Mouse (Mus musculus) stomach, embryonic 16.5 days (tissue): ENCODE measurements around the gene AI854703. TPM values are rescaled to one million over a fixed set of nuclear protein-coding genes. Genes with fewer than 3 reads are reported as not detected.

Source experiments
- ATAC-seq: fragments of 200-750 bp; cut with Nextera tagmentation; 2 replicates; pipeline ENCODE4 v1.8.0; 2017; ENCODE audit warnings: moderate number of reproducible peaks, moderate TSS enrichment; ENCODE audit not compliant: insufficient read depth, low FRiP score
- H3K27ac ChIP-seq: fragments of 300-500 bp; sonication (generic); 2 replicates; pipeline ENCODE4 v1.5.1; 2014; ENCODE audit warnings: low read length
- H3K27me3 ChIP-seq: fragments of 300-500 bp; sonication (generic); 2 replicates; pipeline ENCODE4 v1.6.1; 2014; ENCODE audit warnings: low read length, control low read depth, mixed read lengths; ENCODE audit not compliant: control insufficient read depth, insufficient read depth
- H3K36me3 ChIP-seq: fragments of 300-500 bp; sonication (generic); 2 replicates; pipeline ENCODE4 v1.6.1; 2014; ENCODE audit warnings: low read length; ENCODE audit not compliant: control insufficient read depth, insufficient read depth
- H3K4me1 ChIP-seq: fragments of 300-500 bp; sonication (generic); 2 replicates; pipeline ENCODE4 v1.6.1; 2014; ENCODE audit warnings: low read length, control low read depth, mixed read lengths; ENCODE audit not compliant: control insufficient read depth, insufficient read depth
- H3K4me2 ChIP-seq: fragments of 300-500 bp; sonication (generic); 2 replicates; pipeline ENCODE4 v1.6.1; 2014; ENCODE audit warnings: low read depth, low read length, mixed read lengths
- H3K4me3 ChIP-seq: fragments of 300-500 bp; sonication (generic); replicated peaks from 2 replicates; pipeline ENCODE4 v1.5.1; 2014; ENCODE audit warnings: mild to moderate bottlenecking, low read length
- H3K9ac ChIP-seq: fragments of 300-500 bp; sonication (generic); 2 replicates; pipeline ENCODE4 v1.6.1; 2014; ENCODE audit warnings: low read length
- H3K9me3 ChIP-seq: fragments of 300-500 bp; sonication (generic); replicated peaks from 2 replicates; pipeline ENCODE4 v1.6.1; 2016; ENCODE audit warnings: low read length, control low read depth; ENCODE audit not compliant: control insufficient read depth
- WGBS: fragments of 180-500 bp; shearing (Covaris S2); extraction: QIAGEN DNeasy Blood & Tissue Kit; methylation state at CpG from one replicate; pipeline ENCODE4 v1.1.7; 2014; 5-methylcytosine and 5-hydroxymethylcytosine counted together
- polyA plus RNA-seq: library from polyadenylated mRNA; unstranded; fragments of >200 nt; fragmentation: Nextera tagmentation; extraction: Ambion mirVana; gene quantifications from 2 replicates; pipeline ENCODE4 v1.2.1, GENCODE M21; 2015

Gene AI854703
- polyA plus RNA-seq, 1 experiment from 2014 or later: 1.1 TPM

DNA sequence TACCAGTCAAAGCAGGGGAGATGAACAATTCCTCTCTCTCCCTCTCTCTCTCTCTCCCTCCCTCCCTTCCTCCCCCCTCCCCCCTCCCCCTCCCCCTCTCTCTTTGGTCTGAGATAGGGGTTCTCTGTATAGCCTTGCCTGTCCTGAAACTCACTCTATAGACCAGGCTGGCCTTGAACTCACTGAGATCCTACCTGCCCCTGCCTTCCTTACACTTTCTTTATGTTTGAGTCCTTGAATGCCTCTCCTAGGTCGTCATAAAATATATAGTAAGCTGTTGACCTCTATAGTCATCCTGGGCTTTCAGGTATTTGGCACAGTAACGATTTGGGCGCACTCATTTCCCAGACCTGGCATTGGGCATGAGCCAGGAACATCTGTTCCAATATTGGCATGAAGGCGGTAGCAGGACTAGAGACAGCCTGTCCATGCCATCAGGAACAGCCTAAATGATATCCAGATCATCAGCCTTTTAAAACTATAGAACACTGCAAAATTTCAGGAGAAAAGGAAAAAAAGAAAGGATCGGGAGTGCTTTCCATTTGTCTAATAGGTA lies 50.4 kb downstream of the AI854703 start:
- Histone ChIP-seq H3K4me2 (no peak overlapping the region), H3K9me3 (no peaks in the 10 kb centered on the region), H3K4me3 (no peak overlapping the region), H3K36me3 (no peaks in the 10 kb centered on the region), H3K4me1 (no peaks in the 10 kb centered on the region; the same call in 1 of the 2 replicates), H3K27me3 (no peaks in the 10 kb centered on the region), H3K9ac (no peak overlapping the region), H3K27ac (no peak overlapping the region)
- 84% methylated on average over 5 of the region's 5 CpGs for WGBS
- ATAC-seq: no peak

- H3K4me3 ChIP-seq: no peak overlapping the region
- H3K4me1 ChIP-seq: no peaks in the 10 kb centered on the region; the same call in 1 of the 2 replicates
- H3K9me3 ChIP-seq: no peaks in the 10 kb centered on the region
- ATAC-seq: no peak
- H3K4me2 ChIP-seq: no peak overlapping the region
- H3K36me3 ChIP-seq: no peaks in the 10 kb centered on the region
- no peak overlapping the region for H3K9ac ChIP-seq
- no peak overlapping the region for H3K27ac ChIP-seq
- WGBS: 94% methylated on average over 17 of the region's 17 CpGs
- H3K27me3 ChIP-seq: no peaks in the 10 kb centered on the region
Observed at GRCm38 (mm10) chr6:48677492-48678345, 51.2 kb downstream of the AI854703 start.

DNA sequence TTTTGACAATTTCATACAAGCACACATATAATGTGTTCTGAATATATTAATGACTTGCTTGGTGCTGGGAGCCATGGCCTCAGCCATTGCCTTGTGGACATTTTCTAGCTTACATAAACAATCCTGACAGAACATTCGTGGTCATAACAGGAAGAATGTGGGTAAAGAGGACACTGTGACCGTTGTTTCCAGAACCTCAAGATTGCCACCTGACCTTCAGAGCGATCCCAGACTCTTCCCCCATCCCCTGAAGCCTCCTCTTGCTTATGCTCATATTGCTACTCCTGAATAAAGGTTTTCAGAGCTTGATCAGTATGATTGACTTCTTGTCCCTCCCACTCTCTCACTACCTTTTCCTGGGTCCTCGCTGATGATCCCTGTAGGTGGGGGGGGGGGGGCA lies 51.8 kb downstream of the AI854703 start:
- no peak overlapping the region for H3K27ac ChIP-seq
- no peaks in the 10 kb centered on the region for H3K36me3 ChIP-seq
- H3K9ac ChIP-seq: no peak overlapping the region
- WGBS: 62% methylated on average over 4 of the region's 4 CpGs
- no peaks in the 10 kb centered on the region; the same call in 1 of the 2 replicates for H3K4me1 ChIP-seq
- ATAC-seq: no peak
- no peaks in the 10 kb centered on the region for H3K9me3 ChIP-seq
- H3K27me3 ChIP-seq: no peaks in the 10 kb centered on the region
- H3K4me2 ChIP-seq: no peak overlapping the region
- H3K4me3 ChIP-seq: no peak overlapping the region

GRCm38 (mm10) chr6:48679701-48680100 lies 53.1 kb downstream of the AI854703 start:
- no peaks in the 10 kb centered on the region for H3K27me3 ChIP-seq
- no peaks in the 10 kb centered on the region for H3K36me3 ChIP-seq
- no peak overlapping the region for H3K9ac ChIP-seq
- no peak for ATAC-seq
- H3K27ac ChIP-seq: no peak overlapping the region
- no peak overlapping the region for H3K4me2 ChIP-seq
- H3K9me3 ChIP-seq: no peaks in the 10 kb centered on the region
- no peaks in the 10 kb centered on the region; the same call in 1 of the 2 replicates for H3K4me1 ChIP-seq
- WGBS: 79% methylated on average over 6 of the region's 6 CpGs
- no peak overlapping the region for H3K4me3 ChIP-seq

DNA sequence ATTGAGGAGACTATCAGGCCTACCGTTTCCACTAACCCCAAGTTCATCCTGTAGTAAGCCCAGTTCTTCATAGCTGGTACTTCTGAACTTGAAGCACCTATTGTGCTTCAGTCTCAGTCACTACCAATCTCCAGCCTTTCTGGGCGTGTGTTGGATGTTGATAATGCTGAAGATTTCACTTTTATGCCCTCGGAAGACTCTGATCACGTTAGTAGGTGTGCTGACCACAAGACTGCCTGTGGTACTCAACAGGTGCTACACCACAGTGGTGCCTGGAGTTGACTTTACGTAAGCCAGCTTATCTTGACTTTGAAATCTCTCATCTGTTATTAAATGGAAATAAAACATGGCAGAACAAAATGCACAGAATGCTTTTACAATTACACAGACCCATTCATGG lies 53.9 kb downstream of the AI854703 start:
- no peak for ATAC-seq
- WGBS: 76% methylated on average over 5 of the region's 5 CpGs
- no peak overlapping the region for H3K4me2 ChIP-seq
- no peaks in the 10 kb centered on the region for H3K9me3 ChIP-seq
- H3K4me1 ChIP-seq: no peaks in the 10 kb centered on the region; the same call in 1 of the 2 replicates
- H3K9ac ChIP-seq: no peak overlapping the region
- no peaks in the 10 kb centered on the region for H3K27me3 ChIP-seq
- no peaks in the 10 kb centered on the region for H3K36me3 ChIP-seq
- no peak overlapping the region for H3K27ac ChIP-seq
- H3K4me3 ChIP-seq: no peak overlapping the region

GRCm38 (mm10) chr6:48681472-48682090 lies 55.0 kb downstream of the AI854703 start:
- H3K9ac ChIP-seq: no peak overlapping the region
- H3K36me3 ChIP-seq: no peaks in the 10 kb centered on the region
- H3K4me3 ChIP-seq: no peak overlapping the region
- no peaks in the 10 kb centered on the region for H3K27me3 ChIP-seq
- H3K4me2 ChIP-seq: no peak overlapping the region
- H3K9me3 ChIP-seq: no peaks in the 10 kb centered on the region
- no peak overlapping the region for H3K27ac ChIP-seq
- WGBS: 72% methylated on average over 3 of the region's 3 CpGs
- H3K4me1 ChIP-seq: no peaks in the 10 kb centered on the region
- ATAC-seq: no peak

DNA sequence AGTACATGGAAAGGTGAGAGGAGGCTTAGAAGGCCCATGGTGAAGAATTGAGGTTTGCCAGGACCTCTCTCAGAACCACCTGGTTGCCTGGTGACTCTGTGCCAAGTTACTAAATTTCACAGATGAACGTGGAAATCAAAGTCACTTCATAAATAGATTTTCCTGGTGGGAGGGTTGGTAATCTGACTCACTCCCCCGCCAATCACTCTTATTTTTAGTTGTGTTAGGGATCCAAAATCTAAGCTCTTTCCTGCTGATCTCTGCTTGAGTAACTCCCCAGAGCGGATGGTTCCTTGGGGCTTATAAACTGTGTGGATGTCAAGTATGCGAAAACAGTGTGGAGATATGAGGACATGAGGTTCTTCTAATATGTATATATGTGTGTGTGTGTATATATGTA lies 55.7 kb downstream of the AI854703 start:
- Histone ChIP-seq H3K27ac (0 out of 2 replicates have a peak overlapping the region, but pooled peaks have one; percentile 10), H3K27me3 (no peaks in the 10 kb centered on the region), H3K4me2 (no peak overlapping the region), H3K9ac (no peak overlapping the region), H3K4me1 (no peaks in the 10 kb centered on the region), H3K9me3 (no peaks in the 10 kb centered on the region), H3K4me3 (no peak overlapping the region), H3K36me3 (no peaks in the 10 kb centered on the region)
- 69% methylated on average over 4 of the region's 4 CpGs for WGBS
- no peak for ATAC-seq
